Mouse (Mus musculus) spleen, postnatal 10 days (tissue): ENCODE data around the gene Rps19bp1.
A peak's percentile ranks its signal among the peaks of the same experiment; 100 is the strongest.

Experiments used
- DNase-seq, 2 experiments: peaks; one replicate each; pipeline ENCODE4 v3.0.0; 2021 to 2022; ENCODE audit warnings: low spot score in 2 of 2

Rps19bp1 gene

GRCm38 (mm10) chr15:80263610-80264575 lies at the start of gene Rps19bp1:
Gene Rps19bp1, minus strand, starts transcription at chr15:80264315.
- peak; percentile 84 to 93 for DNase-seq

GRCm38 (mm10) chr15:80306146-80306545 lies 42.0 kb upstream of the Rps19bp1 start:
- DNase-seq: no peak

- no peak for DNase-seq
Measured at GRCm38 (mm10) chr15:80304188-80304587, 40.1 kb upstream of the Rps19bp1 start.

- DNase-seq: no peak
Measured at GRCm38 (mm10) chr15:80303779-80304178, 39.7 kb upstream of the Rps19bp1 start.

GRCm38 (mm10) chr15:80297146-80297545 lies 33.0 kb upstream of the Rps19bp1 start:
- no peak for DNase-seq

GRCm38 (mm10) chr15:80289436-80289835 lies 25.3 kb upstream of the Rps19bp1 start:
- DNase-seq: peak; percentile 63 to 86

- no peak for DNase-seq
Measured at GRCm38 (mm10) chr15:80288036-80288435, 23.9 kb upstream of the Rps19bp1 start.

- DNase-seq: no peak
Measured at GRCm38 (mm10) chr15:80286851-80287415, 22.8 kb upstream of the Rps19bp1 start, which contains the start of gene Cacna1i. Gene Cacna1i, plus strand, starts transcription at chr15:80287238.

- peak; percentile 41 to 72 for DNase-seq
Measured at GRCm38 (mm10) chr15:80280646-80281045, 16.5 kb upstream of the Rps19bp1 start.

- DNase-seq: no peak
Measured at GRCm38 (mm10) chr15:80279053-80279452, 14.9 kb upstream of the Rps19bp1 start.

GRCm38 (mm10) chr15:80278121-80278759 lies 14.1 kb upstream of the Rps19bp1 start:
- DNase-seq: no peak

GRCm38 (mm10) chr15:80277625-80278024 lies 13.5 kb upstream of the Rps19bp1 start:
- peak in 1 of 2 experiments; percentile 80 for DNase-seq

GRCm38 (mm10) chr15:80277107-80277506 lies 13.0 kb upstream of the Rps19bp1 start:
- DNase-seq: no peak

GRCm38 (mm10) chr15:80271858-80272396 lies 7.8 kb upstream of the Rps19bp1 start:
- DNase-seq: no peak

- peak; percentile 47 to 82 for DNase-seq
Measured at GRCm38 (mm10) chr15:80266281-80266680, 2.2 kb upstream of the Rps19bp1 start.

GRCm38 (mm10) chr15:80261100-80261499 lies 3.0 kb downstream of the Rps19bp1 start:
- DNase-seq: no peak

- peak; percentile 91 to 93 for DNase-seq
Measured at GRCm38 (mm10) chr15:80260677-80261076, 3.4 kb downstream of the Rps19bp1 start.

- no peak for DNase-seq
Measured at GRCm38 (mm10) chr15:80259406-80260045, 4.6 kb downstream of the Rps19bp1 start.

- peak; percentile 47 to 77 for DNase-seq
Measured at GRCm38 (mm10) chr15:80258240-80259170, 5.6 kb downstream of the Rps19bp1 start.

- no peak for DNase-seq
Measured at GRCm38 (mm10) chr15:80257602-80258239, 6.4 kb downstream of the Rps19bp1 start.
